Mouse (Mus musculus): ENCODE measurements around the gene Psme3.
"Not testable (repeated sequence)": the region's sequence is repeated elsewhere in the genome, so short reads cannot be mapped to it uniquely, and the experiment has no call there.

Psme3 gene

DNA sequence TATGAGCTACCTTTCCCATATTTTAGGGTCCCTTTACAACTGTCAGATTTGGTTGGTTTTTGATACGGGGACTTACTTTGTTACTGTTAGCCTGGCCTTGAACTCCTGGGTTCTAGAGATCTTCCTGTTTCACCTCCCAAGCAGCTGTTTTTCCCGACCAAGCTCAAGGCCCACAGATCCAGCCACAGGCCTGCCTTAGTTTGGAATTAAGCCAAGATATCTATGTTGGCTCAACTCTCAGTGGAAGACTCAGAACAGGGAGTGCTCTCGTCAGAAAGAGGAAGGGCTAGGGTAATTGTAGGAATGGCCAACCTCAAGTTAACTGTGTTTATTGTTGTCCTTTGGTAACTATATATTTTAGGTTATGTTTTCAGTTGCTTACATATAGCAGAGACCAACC lies 3.9 kb upstream of the Psme3 start:
- no peak for DNase-seq (ENCODE audit: low spot score)

DNA sequence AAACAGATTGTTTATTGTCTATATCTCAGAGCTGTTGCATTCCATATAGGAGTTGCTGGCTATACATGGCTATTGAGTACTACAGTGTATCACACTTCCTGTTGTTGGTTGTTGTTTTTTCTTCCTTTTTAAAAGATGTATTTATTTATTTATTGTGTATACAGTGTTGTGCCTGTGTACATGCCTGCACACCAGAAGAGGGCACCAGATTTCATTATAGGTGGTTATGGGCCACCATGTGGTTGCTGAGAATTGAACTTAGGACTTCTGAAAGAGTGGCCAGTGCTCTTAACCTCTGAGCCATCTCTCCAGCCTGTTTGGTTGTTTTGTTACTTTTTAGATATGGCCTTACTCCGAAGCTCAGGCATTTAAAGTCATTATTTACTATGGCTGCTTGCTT lies 1.4 kb upstream of the Psme3 start:
- no peak for DNase-seq (ENCODE audit: low spot score)

GRCm38 (mm10) chr11:101315082-101315650 lies 847 bp upstream of the Psme3 start:
- DNase-seq (ENCODE audit: low spot score) = no peak

GRCm38 (mm10) chr11:101316501-101316917 lies 496 bp downstream of the Psme3 start:
- no peak for DNase-seq (ENCODE audit: low spot score)

DNA sequence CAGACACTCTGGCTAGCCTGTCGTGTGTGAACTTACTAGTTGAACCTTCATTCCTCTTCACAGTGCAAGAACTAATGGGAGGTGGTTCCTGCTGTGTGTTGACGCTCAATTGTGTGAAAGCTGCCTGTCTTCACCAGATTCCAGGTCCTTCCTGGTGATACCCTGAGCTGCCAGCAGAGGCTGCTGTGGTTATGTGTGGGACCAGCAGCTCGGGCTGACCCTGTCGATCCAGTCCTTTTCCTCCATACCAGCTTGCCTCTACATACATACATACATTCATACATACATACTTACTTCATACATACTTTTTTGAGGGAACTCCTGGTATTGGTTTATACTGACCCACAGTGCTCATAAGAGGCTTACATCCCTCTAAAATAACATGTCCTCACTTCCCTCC lies 7.6 kb downstream of the Psme3 start:
- peak; percentile 38 for DNase-seq (ENCODE audit: low spot score)

DNA sequence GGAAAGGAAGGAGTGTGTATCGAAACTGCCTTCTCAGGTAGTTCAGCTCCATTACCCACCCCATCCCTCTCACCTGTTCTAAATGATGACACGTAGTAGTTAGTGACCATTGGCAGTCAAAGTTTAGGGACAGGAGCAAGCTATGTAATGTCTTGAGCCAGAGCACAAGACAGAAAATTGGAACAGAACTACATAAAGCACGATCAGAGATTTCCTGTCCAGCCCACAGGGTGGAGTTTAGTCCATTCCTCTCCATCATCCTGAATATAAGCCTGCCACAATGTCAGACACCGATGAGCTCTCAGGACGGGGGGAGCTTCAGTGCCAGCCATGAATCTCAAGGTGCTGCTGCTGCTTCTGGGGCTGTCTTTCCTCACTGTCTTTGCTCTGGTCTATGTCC lies 8.8 kb downstream of the Psme3 start, which contains the start of gene Aoc2:
Aoc2 (plus strand) TSS at position 301 of the 400 bp plus-strand sequence.
- no peak for DNase-seq (ENCODE audit: low spot score)

DNA sequence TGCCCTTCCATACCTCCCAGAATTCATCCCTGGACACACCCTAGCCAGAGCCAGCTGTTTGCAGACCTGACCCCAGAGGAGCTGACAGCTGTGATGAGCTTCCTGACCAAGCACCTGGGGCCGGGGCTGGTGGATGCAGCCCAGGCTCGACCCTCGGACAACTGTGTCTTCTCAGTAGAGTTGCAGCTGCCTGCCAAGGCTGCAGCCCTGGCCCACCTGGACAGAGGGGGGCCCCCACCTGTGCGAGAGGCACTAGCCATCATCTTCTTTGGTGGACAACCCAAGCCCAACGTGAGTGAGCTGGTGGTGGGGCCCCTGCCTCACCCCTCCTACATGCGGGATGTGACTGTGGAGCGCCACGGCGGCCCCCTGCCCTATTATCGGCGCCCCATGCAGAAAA lies 9.2 kb downstream of the Psme3 start:
- not testable (repeated sequence) for DNase-seq (ENCODE audit: low spot score)

DNA sequence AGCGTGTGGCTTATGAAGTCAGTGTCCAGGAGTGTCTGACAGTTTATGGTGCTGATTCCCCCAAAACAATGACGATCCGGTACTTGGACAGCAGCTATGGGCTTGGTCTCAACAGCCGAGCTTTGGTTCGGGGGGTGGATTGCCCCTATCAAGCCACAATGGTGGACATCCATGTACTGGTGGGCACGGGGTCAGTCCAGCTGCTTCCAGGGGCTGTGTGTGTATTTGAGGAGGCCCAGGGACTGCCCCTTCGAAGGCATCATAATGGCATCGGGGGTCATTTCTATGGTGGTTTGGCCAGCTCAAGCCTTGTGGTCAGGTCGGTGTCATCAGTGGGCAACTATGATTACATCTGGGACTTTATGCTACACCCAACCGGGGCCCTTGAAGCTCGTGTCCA lies 10.1 kb downstream of the Psme3 start:
- no peak for DNase-seq (ENCODE audit: low spot score)

DNA sequence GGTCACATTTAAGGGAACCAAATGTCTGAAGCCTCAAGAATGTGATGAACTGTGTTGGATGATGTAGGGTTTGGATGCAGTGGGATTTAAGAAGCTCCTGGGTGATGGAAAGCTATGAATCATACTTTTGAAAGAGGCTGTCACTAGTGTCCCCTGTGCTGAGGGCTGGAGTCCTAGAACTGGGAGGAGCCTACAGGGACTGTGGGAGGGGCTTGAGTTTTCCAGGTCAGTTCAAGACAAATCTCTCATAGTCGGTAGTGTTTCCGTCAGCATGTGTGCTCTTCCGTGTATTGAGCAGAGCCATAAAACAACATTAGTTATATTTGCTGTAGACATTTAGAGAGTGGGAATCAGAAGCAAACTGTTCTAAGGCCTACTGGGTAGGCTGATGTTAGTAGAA lies 11.3 kb downstream of the Psme3 start:
- DNase-seq (ENCODE audit: low spot score) = no peak

DNA sequence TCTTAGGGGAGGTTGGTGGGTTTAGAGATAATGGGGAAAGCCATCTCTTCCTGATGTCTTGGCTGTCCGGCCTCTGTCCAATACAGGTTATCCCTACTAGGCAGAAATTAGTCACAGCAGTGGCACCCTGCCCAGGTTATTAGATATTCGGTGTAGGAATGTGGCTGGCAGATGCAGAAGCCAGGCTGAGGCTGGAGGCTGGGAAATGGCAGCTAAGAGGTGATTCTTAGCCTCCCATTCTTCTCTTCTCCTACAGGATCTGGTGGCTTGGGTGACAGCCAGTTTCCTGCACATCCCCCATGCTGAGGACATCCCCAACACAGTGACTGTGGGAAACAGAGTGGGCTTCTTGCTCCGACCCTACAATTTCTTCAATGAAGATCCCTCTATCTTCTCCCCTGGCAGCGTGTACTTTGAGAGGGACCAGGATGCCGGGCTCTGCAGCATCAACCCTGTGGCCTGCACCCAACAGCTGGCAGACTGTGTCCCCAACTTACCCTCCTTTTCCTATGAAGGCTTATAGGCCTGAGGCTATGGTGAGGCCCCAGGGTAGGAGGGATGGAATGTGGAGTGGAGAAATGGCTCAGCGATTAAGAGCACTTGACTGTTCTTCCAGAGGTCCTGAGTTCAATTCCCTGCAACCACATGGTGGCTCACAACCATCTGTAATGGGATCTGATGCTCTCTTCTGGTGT lies 13.1 kb downstream of the Psme3 start:
- no peak for DNase-seq (ENCODE audit: low spot score)

DNA sequence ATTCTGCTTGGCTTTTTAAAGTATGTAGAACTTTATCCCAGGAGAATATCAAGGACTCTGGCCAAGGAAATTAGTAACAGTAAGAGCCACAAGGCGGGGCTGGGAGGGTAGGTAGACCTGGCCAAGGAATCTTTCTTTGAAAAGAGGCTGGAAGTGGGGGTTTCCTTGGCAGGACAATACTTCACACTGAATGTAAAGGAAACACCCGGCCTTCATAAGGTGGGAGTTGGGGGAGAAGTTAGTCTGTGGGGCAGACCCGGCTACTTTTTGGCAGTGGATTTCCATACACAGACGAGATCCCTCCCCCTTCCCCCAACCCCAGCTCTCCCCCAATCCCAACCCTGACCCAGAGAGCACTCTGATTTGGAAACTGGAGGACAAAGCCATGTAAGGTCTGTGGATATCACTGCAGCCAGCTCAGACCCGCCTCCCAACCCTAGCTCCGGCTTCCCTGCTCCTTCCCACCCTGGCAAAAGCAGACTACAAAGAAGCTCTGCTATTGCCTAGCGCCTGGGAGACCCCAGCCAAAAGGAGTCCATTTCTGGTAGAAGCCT lies 14.4 kb downstream of the Psme3 start, which contains the start of gene Aoc3:
Aoc3 (plus strand) TSS at position 235 of the 554 bp plus-strand sequence.
- peak; percentile 58 for DNase-seq (ENCODE audit: low spot score)

DNA sequence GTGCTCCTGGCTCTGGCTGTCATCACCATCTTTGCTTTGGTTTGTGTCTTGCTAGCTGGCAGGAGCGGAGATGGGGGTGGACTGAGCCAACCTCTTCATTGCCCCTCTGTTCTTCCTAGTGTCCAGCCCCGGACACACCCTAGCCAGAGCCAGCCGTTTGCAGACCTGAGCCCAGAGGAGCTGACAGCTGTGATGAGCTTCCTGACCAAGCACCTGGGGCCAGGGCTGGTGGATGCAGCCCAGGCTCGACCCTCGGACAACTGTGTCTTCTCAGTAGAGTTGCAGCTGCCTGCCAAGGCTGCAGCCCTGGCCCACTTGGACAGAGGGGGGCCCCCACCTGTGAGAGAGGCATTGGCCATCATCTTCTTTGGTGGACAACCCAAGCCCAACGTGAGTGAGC lies 14.9 kb downstream of the Psme3 start:
- not testable (repeated sequence) for DNase-seq (ENCODE audit: low spot score)

DNA sequence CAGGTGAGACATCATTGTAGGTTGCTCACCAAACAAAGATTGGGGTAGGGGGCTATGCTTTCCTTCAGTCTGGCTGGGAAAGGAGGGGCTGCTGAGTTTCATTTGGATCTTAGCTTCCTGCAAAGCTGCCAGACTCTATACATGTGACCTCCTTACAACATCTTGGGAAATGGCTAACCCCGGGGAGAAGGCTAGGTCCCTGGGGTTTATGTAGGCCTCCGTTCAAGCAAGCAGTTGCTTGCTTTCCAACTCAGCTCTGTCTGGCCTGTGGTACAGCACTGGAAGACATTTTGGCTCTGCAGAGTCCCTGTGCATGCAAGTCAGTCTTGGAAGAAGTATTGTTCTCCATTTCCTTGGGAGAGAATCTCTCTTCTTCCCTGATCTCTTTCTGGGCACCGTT lies 16.5 kb downstream of the Psme3 start:
- no peak for DNase-seq (ENCODE audit: low spot score)

DNA sequence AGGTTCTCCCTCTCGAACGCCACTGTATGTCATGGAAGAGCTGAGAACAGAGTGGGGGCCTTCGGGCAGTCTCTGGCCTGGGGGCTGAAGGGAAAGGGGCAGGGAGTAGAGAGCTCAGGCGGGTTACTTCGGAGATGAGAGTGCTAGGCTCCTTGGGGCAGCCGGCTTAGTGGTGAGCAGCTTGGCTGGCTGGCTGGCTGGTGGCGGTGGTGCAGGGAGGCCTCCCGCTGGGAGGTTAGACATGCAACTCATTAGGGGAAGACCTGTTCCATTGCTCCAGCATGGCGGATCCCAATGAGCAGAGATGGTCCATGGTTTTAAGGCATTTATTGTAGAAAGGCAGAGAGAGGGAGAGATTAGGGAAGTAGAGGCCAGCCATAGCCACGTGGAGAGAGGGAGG lies 18.0 kb downstream of the Psme3 start:
- no peak for DNase-seq (ENCODE audit: low spot score)

- no peak for DNase-seq (ENCODE audit: low spot score)
Observed at GRCm38 (mm10) chr11:101334516-101334915, 18.5 kb downstream of the Psme3 start.

DNA sequence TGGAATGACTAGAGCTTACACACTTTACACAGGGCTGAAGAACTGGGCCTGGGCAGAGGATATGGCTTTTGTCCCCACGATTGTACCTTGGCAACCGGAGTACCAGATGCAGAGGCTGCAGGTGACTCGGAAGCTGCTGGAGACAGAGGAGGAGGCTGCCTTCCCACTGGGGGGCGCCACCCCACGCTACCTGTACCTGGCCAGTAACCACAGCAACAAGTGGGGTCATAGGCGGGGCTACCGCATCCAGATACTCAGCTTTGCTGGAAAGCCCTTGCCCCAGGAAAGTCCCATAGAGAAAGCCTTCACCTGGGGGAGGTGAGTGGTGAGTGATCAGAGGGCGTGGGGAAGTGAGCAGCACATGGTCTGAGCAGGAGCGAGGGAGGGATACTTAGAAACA lies 19.7 kb downstream of the Psme3 start:
- DNase-seq (ENCODE audit: low spot score) = no peak

DNA sequence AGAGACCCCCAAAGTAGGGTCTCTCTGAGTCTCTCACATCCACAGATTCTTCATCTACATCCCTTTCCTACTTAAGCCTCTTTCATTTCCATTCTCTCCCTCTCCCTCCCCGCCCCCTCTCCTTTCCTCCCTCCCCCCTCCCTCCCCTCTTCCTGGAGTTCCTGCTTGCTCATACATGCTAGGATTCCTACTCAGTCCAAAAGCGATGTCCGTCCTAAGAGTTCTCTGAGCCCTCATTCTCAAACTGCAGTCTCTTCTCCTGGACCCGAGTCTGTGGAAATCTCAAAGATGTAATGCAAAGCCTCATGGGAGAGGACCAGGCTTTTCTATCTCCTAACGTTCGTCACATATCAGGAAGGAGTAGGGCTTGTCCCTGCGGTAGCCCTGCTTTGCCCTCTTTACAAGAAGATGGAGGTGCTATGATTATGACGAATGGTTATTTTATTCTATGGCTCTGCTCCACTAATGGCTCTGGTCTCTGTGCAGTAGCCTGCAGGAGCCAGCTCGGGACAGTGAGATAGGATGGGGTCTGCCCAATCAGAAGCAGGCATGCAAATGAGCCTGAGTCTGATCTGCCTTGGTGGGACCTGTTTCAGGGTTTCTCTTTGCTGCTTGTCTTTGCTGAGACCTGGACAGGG lies 22.2 kb downstream of the Psme3 start:
- no peak for DNase-seq (ENCODE audit: low spot score)

GRCm38 (mm10) chr11:101347083-101347775 lies 31.2 kb downstream of the Psme3 start:
- no peak for DNase-seq (ENCODE audit: low spot score)

DNA sequence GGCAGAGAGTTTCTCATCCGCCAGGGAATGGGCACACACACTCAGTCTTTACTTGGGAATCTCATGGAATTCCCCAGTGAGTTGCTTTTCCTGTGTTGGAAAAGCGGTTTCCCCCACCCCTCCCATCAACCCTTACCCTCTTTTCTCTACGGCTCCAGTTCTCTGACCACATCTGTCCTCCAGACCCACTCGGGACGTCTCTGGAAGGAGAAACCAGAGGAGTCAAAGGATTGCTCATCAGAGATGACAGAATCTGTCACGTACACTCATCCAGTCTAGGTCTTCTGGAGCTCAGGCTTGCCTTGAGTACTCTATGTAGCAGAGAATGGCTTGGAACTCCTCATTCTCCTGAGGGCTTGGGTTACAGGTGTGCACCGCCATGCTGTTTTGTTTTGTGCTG lies 32.8 kb downstream of the Psme3 start:
- no peak for DNase-seq (ENCODE audit: low spot score)

DNA sequence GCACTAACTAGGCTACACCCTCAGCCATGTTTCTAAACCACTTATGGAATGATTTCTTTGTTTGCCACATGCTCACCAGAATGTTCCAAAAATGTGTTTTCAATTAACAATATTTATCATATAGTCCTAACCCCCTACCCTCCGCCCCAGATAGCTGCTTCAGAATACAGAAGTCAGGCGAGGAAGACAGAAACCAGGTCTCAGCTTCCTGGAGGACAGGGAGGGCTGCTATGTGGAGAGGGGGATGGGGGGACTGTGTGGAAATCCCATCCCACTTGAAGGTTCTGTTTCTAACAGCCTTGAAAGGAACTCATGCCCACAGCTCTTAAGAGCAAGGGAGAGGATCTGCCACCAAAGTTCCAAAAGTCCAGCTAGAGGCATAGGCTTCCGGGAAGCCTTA lies 33.2 kb downstream of the Psme3 start:
- no peak for DNase-seq (ENCODE audit: low spot score)

- DNase-seq (ENCODE audit: low spot score) = no peak
Observed at GRCm38 (mm10) chr11:101351100-101351720, 35.2 kb downstream of the Psme3 start.

- DNase-seq (ENCODE audit: low spot score) = no peak
Observed at GRCm38 (mm10) chr11:101351721-101352111, 35.7 kb downstream of the Psme3 start.
